Mouse (Mus musculus): ENCODE data around the gene Rab11fip3. TPM values are rescaled to one million over a fixed set of nuclear protein-coding genes. Genes with fewer than 3 reads are reported as not detected.
"Not testable (repeated sequence)": the region's sequence is repeated elsewhere in the genome, so short reads cannot be mapped to it uniquely, and the experiment has no call there.

The Rab11fip3 gene
- total RNA-seq (2021), result 100 to 1,000 TPM; 108 to 115 TPM
- long read RNA-seq, experiment 1, full-length matches to known transcripts, result 69 of 88 reads
- long read RNA-seq, experiment 1, partial matches to known transcripts, result 16 of 88 reads
- long read RNA-seq, experiment 1, other reads (novel, unspliced or antisense), result 3 of 88 reads
- long read RNA-seq, experiment 2, full-length matches to known transcripts, result 98 of 132 reads
- long read RNA-seq, experiment 2, partial matches to known transcripts, result 17 of 132 reads
- long read RNA-seq, experiment 2, other reads (novel, unspliced or antisense), result 17 of 132 reads

DNA sequence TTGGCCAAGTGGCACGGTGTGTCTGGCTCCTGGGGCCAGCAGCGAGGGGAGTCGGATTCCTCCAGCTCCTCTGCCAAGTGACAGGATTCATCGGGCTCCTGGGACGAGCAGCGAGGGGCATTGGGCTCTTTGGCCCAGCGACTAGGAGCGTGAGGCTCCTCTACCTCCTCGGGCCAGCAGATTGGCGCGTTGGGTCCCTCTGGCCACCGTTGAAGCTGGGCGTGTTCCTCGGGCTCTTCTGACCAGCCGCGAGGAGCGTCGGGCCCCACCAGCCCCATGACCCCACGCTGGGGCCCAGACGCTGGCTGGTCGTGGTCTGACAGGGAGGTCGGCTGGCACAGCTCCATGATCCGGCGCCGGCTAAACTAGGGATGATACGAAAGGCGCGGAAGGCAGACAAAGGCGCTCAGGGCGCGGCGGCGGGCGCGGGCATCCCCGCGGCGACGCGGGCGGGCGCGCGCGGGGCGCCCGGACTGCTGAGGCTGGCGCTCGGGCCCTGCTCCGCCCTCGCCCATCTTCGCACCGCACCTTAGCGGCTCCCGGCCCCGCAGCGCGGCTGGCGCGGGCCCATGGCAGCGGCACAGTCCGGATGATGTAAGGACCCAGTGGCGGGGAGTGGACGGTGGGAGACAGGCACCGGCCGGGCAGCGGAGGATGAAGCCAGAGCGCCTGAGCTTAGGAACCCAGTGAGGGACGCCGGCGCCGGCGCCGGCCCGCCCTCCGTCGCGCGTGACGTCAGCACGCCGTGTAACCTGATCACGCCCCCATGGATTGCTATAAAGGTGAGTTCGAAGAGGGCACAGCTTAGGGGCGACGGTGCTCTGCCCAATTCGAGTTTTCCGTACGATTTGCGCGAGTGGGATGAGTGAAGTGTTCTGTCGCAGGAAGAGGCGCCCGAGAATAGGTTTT is at the start of gene Rab11fip3:
Gene Rab11fip3, minus strand, starts transcription at position 725 of the 909 bp plus-strand sequence.
- Histone ChIP-seq H3K4me3 (peak within 1 kb of the TSS; percentile 83), H3K27ac (peak within 1 kb of the TSS; percentile 93)
- peak; percentile 74 to 85 for DNase-seq (ENCODE audit: low spot score in 2 of 2)
- no peak for TF ChIP-seq CTCF (conservative IDR thresholded peaks at IDR 0.05)

DNA sequence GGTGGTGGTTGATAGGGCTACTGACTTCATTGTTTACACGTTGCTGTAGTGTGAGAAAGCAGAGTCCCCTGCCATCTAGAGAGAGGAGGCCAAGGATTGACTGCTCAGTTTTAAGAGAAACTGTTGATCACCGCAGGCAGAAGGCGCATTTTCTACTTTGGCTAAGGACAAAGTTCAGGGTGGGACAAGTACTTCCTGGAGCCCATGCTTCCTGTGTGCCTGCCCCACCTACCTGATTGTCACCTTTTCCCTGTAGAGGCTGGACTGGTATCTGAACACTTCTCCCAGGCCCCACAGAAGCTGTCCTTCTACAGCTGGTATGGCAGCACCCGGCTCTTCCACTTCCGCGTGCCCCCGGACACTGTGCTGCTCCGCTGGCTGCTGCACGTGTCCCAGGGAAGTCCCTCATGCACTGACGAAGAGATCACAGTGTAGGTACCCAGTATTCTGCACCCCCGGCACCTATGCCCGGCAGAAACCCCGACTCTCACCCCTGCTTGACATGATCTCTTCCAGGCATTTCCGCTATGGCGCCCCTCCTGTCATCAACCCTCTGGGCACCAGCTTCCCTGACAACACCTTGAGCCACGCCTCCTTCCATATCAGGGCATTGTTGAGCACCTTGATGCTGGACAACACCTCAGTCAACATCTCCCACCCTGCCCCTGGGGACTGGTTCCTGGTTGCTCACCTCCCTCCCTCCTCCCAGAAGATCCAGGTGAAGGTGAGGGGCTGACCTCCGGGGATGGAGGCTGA is 47.3 kb upstream of the Rab11fip3 start:
- no peak for DNase-seq (ENCODE audit: low spot score in 2 of 2)
- Histone ChIP-seq H3K4me3 (no peak overlapping the region), H3K27ac (no peak overlapping the region)
- TF ChIP-seq CTCF (conservative IDR thresholded peaks at IDR 0.05), result no peak

DNA sequence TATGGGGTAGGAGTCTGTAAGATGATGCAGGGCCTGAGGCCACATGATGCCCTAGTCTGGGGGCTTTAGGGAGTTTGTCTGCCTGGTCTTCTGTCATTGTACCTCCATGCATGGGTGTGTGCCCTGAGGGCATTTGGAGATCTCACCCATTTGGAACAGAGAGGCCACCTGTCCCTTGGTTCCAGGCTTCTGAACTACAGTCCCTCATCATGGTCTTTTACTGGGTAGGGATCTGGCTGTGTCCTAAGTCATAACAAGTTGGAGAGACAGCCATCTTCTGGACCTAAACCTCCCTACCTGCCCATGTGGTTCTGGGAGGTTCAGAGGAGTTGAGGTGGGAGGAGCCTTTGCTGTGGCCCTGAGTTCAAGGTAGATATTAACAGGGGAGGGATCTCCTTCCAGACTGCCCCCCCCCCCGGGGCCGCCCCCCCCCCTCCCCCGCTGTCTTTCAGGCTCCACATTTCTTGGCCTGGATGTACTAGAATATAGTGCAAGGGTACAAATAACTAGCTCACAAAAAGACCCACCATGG is 46.7 kb upstream of the Rab11fip3 start:
- H3K4me3 ChIP-seq, result no peak overlapping the region
- no peak for DNase-seq (ENCODE audit: low spot score in 2 of 2)
- no peak for TF ChIP-seq CTCF (conservative IDR thresholded peaks at IDR 0.05)
- H3K27ac ChIP-seq, result no peak overlapping the region

DNA sequence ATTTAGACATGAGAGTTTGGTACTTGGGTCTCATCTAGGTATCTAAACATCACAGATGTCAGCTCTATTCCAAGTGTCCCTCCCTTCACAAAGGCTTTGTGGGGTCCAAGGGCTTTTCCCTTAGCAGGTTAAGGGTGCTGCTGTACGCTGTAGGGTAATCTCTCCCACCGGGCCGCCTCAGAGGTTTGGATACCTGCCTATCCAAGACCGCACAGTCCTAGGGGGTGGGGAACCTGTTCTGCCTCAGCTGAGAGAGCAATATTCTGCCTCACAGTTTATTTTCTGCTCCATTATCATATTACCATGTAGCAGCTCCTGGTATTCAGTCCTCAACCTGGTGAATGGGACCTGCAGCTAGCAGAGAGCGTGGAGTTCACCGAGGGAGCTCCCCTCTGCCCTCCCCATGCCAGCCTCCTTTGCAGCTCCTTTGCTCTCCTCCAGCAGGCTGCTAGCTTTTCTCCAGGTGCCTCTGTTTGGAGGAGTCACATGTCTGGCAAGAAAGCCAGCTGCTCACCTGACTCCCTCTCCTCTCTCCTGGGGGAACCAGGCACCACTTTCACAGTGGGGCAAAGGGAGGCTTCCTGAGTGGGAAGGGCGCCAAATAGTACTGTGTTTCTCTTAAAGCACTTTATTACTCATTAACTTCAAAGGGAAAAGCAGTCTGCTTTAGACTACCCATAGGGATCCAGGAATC is 46.0 kb upstream of the Rab11fip3 start:
- TF ChIP-seq CTCF (conservative IDR thresholded peaks at IDR 0.05), result no peak
- no peak overlapping the region for H3K27ac ChIP-seq
- no peak for DNase-seq (ENCODE audit: low spot score in 2 of 2)
- no peak overlapping the region for H3K4me3 ChIP-seq

DNA sequence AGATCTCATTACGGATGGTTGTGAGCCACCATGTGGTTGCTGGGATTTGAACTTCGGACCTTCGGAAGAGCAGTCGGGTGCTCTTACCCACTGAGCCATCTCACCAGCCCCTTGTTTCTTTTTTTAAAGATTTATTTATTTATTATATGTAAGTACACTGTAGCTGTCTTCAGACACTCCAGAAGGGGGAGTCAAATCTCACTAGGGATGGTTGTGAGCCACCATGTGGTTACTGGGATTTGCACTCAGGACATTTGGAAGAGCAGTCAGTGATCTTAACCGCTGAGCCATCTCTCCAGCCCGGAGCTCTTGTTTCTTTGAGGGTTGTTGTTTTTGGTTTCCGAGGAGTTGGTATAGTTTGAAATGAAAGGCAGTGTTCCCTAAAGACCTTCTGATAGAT is 45.1 kb upstream of the Rab11fip3 start:
- H3K27ac ChIP-seq; H3K4me3 ChIP-seq; DNase-seq (ENCODE audit: low spot score in 2 of 2): not testable (repeated sequence)
- peak; percentile 55 for TF ChIP-seq CTCF (conservative IDR thresholded peaks at IDR 0.05)

DNA sequence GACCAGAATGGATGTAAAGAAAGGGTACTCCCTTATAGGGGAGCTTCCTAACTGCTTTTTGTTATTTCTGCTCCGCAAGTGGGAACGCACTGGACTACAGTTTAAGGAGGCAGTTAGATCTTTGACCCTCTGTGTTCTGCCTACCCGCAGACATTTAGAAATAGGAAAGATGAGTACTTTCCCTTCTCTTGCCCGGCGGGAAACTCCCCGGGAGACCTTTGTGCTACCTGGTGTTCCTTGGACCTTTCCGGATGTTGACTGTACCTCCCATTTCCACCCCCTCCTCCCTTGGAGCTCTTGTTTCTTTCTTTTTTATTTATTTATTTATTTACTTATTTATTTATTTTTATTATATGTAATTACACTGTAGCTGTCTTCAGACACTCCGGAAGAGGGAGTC is 44.7 kb upstream of the Rab11fip3 start:
- Histone ChIP-seq H3K27ac (peak overlapping the region; percentile 93), H3K4me3 (peak overlapping the region; percentile 74)
- TF ChIP-seq CTCF (conservative IDR thresholded peaks at IDR 0.05), result no peak
- no peak for DNase-seq (ENCODE audit: low spot score in 2 of 2)

DNA sequence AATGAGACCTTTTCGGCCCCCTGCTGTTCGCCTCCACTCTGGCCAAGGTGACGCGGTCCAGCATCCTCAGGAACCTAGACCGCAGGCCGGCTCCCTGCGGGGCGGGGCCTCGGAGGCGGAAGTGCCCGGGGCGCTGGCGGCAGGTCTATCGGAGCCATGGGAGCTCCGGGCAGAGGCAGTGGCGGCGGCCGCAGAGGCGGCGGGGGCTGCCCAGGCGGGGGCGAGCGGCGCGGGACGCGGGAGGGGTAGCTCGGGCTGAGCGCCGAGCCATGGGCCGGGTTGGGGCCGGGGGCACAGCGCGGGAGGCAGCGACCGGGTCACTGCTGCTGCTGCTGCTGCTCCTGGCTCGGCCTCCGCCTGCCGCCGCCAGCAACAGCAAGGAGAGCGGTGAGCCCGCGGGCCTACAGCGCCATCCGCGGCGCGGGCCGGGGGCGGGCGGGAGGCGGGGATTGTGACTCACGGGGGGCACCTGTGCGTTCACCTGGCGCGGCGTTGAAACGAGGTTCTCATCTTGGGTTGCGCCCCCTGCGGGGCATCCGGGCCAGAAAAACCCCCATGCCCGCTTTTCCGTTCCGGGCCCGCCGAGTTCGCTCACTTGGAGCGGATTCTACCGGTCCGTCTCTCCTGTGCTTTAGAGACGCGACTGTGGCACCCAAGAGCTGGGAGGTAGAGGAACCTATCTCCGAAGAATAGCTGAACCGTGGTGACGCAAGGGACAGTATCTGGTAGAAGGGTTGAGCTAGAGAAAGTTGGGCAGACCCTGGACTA is 44.0 kb upstream of the Rab11fip3 start, which contains the start of gene Tmem8:
Gene Tmem8, plus strand, starts transcription at position 119 of the 768 bp plus-strand sequence.
- Histone ChIP-seq H3K4me3 (peak within 1 kb of the TSS; percentile 74), H3K27ac (peak within 1 kb of the TSS; percentile 93)
- DNase-seq (ENCODE audit: low spot score in 2 of 2), result peak in 1 of 2 experiments; percentile 54
- peak; percentile 69 for TF ChIP-seq CTCF (conservative IDR thresholded peaks at IDR 0.05)

DNA sequence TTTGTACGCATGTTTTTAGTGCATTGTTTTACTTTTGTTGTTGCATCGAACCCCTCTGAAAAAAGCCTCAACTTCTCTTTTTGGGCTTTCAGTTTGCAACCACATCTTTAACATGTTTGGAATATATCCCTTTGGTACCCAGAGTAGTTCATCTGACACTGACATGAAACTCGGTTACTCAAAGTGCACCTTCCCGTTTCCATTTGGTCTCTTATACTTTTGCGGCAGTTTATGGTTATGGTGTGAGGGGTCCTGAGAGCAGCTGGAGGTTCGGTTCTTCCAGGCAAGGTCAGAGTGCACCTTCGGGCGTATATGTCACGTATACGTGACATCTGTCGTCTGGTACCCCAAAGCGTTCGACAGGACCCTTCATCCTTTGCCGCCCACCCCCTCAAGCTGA is 43.4 kb upstream of the Rab11fip3 start:
- H3K4me3 ChIP-seq, result peak overlapping the region; percentile 74
- no peak for TF ChIP-seq CTCF (conservative IDR thresholded peaks at IDR 0.05)
- no peak for DNase-seq (ENCODE audit: low spot score in 2 of 2)
- H3K27ac ChIP-seq, result peak overlapping the region; percentile 93

DNA sequence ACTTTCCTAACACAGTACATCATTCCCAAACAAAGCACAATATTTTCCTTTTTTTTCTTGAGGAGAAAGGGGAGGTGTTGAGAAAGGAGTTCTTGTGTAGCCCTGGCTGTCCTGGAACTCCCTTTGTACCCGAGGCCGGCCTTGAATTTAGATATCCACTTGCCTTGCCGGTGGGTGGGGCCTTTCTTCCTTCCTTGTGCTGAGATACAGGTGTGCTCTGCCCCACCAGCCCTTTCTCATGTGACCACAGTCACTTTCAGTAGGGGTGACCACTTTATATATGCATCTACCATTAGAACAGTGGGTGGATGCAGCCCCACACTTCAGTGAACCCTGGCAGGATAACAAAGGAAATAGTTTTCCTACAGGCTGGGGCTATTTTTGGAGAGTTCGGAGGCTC is 42.4 kb upstream of the Rab11fip3 start:
- no peak for DNase-seq (ENCODE audit: low spot score in 2 of 2)
- Histone ChIP-seq H3K27ac (no peak overlapping the region), H3K4me3 (no peak overlapping the region)
- TF ChIP-seq CTCF (conservative IDR thresholded peaks at IDR 0.05), result no peak

DNA sequence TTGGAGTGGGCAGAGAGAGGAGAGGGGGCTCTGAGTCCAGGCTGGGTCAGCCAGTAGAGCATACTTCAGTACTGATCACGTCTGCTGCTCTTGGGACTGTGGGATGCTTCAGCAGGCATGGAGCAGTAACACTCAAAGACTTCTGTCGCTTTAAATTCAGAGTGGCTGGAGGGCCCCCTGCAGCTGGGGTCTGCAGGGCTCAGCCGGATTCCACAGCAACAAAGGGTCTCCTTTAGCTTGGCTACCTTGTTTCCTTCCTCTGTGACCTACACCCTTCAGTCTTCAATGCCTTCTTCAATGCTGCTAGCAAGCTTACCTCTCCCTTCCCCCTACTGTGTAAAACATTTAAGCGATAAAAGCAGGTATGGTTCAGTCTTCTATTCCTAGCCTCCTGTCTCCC is 41.7 kb upstream of the Rab11fip3 start:
- no peak for DNase-seq (ENCODE audit: low spot score in 2 of 2)
- Histone ChIP-seq H3K27ac (no peak overlapping the region), H3K4me3 (no peak overlapping the region)
- TF ChIP-seq CTCF (conservative IDR thresholded peaks at IDR 0.05), result no peak

DNA sequence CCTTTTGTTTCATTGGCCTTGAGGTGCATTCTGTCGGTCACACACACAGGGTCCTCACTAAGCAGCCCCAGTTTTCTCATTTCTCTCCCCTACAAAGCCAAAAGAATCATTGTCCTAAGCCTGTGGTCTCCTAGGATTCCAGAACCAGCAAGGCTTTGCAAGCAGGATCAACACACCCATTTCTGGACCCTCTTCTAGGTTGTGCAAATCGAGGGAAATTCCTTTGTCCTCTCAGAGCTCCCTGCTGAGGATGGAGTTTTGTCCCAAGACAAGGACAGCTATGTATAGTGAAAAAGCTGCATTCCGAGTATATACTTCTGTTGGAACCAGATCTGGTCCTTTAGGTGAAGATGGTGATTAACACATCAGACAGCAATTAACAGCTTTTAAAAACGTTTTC is 40.8 kb upstream of the Rab11fip3 start:
- DNase-seq (ENCODE audit: low spot score in 2 of 2), result no peak
- Histone ChIP-seq H3K4me3 (no peak overlapping the region), H3K27ac (no peak overlapping the region)
- no peak for TF ChIP-seq CTCF (conservative IDR thresholded peaks at IDR 0.05)
